Mouse (Mus musculus): ENCODE results near the gene Bivm. TPM values are rescaled to one million over a fixed set of nuclear protein-coding genes. Genes with fewer than 3 reads are reported as not detected.

Gene Bivm
- total and polyA plus RNA-seq, 3 experiments = 11.8 to 27.2 TPM; not detected in 1

DNA sequence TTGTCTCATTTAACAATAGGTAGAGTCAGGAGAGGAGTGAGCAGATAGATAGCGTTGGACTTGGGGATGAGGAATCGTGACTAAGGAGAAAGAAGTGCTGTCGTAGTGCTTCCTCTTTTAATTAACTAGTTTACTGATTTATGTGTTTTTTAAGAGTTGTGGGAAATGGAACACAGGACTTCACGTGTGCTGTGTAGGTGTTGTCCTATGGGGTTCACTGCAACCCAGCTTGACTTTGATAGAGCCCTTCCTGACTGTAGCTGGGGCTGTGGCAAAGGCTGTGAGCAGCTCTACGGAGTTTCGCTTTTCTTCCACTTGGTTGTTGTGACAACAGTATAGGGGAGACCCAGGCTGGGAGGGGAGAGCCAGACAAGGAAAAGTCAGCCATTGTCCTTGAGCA is 39.6 kb downstream of the Bivm start:
- Histone ChIP-seq H3K27ac (ENCODE audit: control insufficient read depth, low read depth, low read length) (no peak overlapping the region), H3K36me3 (ENCODE audit: control insufficient read depth in 1 of 2, insufficient read depth in 2 of 2, low read length in 2 of 2) (peaks cover 0 to 3% of the 10 kb centered on the region in 2 experiments; a peak in 2 of 4 replicates), H3K9ac (ENCODE audit: control insufficient read depth, low read depth, low read length, poor library complexity, severe bottlenecking) (no peak overlapping the region), H3K27me3 (ENCODE audit: control insufficient read depth in 1 of 2, insufficient read depth in 2 of 2, low read length in 2 of 2) (no peaks in the 10 kb centered on the region), H3K9me3 (replicated peaks; ENCODE audit: insufficient read depth, low read length) (no peaks in the 10 kb centered on the region), H3K79me2 (ENCODE audit: control insufficient read depth, insufficient read depth, low read length, poor library complexity) (no peaks in the 10 kb centered on the region), H3K4me3 (ENCODE audit: control insufficient read depth in 1 of 2, insufficient read depth in 1 of 2, low read depth in 2 of 2, low read length in 2 of 2) (no peak overlapping the region), H3K4me1 (ENCODE audit: control insufficient read depth in 1 of 2, insufficient read depth in 2 of 2, low read length in 2 of 2) (no peaks in the 10 kb centered on the region)
- DNase-seq (ENCODE audit: low read depth, low spot score) = no peak
- TF ChIP-seq MAFK (IDR thresholded peaks at IDR 0.05; ENCODE audit: borderline replicate concordance, low read depth, low read length) (no peak), TBP (IDR thresholded peaks at IDR 0.05; ENCODE audit: low read depth, low read length) (no peak), NELFE (IDR thresholded peaks at IDR 0.05; ENCODE audit: low read depth, low read length) (no peak), MEF2A (IDR thresholded peaks at IDR 0.05; ENCODE audit: extremely low read depth, insufficient replicate concordance, low read depth, low read length, poor library complexity, severe bottlenecking) (no peak), E2F4 (IDR thresholded peaks at IDR 0.05; ENCODE audit: borderline replicate concordance, low read depth, low read length) (no peak), POLR2AphosphoS2 (IDR thresholded peaks at IDR 0.05; ENCODE audit: low read length) (no peak), ZMIZ1 (IDR thresholded peaks at IDR 0.05; ENCODE audit: low read depth, low read length) (no peak), KAT2A (conservative IDR thresholded peaks at IDR 0.05; ENCODE audit: low read depth, low read length) (no peak), ZC3H11A (IDR thresholded peaks at IDR 0.05; ENCODE audit: low read depth, low read length) (no peak), CHD2 (IDR thresholded peaks at IDR 0.05; ENCODE audit: low read length) (no peak), HCFC1 (IDR thresholded peaks at IDR 0.05; ENCODE audit: low read depth, low read length) (no peak), GABPA (IDR thresholded peaks at IDR 0.05; ENCODE audit: low read depth, low read length) (no peak), NRF1 (IDR thresholded peaks at IDR 0.05; ENCODE audit: insufficient read depth, low read depth, low read length, poor library complexity, severe bottlenecking) (no peak), SMC3 (IDR thresholded peaks at IDR 0.05; ENCODE audit: low read depth, low read length) (no peak), SIN3A (IDR thresholded peaks at IDR 0.05; ENCODE audit: low read length) (no peak), MAZ (IDR thresholded peaks at IDR 0.05; ENCODE audit: low read depth, low read length) (no peak)

GRCm38 (mm10) chr1:44161818-44162217 is 43.1 kb downstream of the Bivm start:
- H3K9me3 ChIP-seq (replicated peaks; ENCODE audit: insufficient read depth, low read length) = no peaks in the 10 kb centered on the region
- H3K4me1 ChIP-seq (ENCODE audit: control insufficient read depth in 1 of 2, insufficient read depth in 2 of 2, low read length in 2 of 2) = no peaks in the 10 kb centered on the region
- DNase-seq (ENCODE audit: low read depth, low spot score) = no peak
- no peak overlapping the region for H3K27ac ChIP-seq (ENCODE audit: control insufficient read depth, low read depth, low read length)
- no peaks in the 10 kb centered on the region for H3K27me3 ChIP-seq (ENCODE audit: control insufficient read depth in 1 of 2, insufficient read depth in 2 of 2, low read length in 2 of 2)
- H3K4me3 ChIP-seq (ENCODE audit: control insufficient read depth in 1 of 2, insufficient read depth in 1 of 2, low read depth in 2 of 2, low read length in 2 of 2) = no peak overlapping the region
- H3K9ac ChIP-seq (ENCODE audit: control insufficient read depth, low read depth, low read length, poor library complexity, severe bottlenecking) = no peak overlapping the region
- H3K79me2 ChIP-seq (ENCODE audit: control insufficient read depth, insufficient read depth, low read length, poor library complexity) = no peaks in the 10 kb centered on the region
- peaks cover 0 to 5% of the 10 kb centered on the region in 2 experiments; a peak in 2 of 4 replicates for H3K36me3 ChIP-seq (ENCODE audit: control insufficient read depth in 1 of 2, insufficient read depth in 2 of 2, low read length in 2 of 2)
- no peak for TF ChIP-seq NRF1 (IDR thresholded peaks at IDR 0.05; ENCODE audit: insufficient read depth, low read depth, low read length, poor library complexity, severe bottlenecking)
- no peak for TF ChIP-seq MAX (IDR thresholded peaks at IDR 0.05; ENCODE audit: low read length)
- no peak for TF ChIP-seq TCF12 (IDR thresholded peaks at IDR 0.05; ENCODE audit: low read depth, low read length)
- no peak for TF ChIP-seq HCFC1 (IDR thresholded peaks at IDR 0.05; ENCODE audit: low read depth, low read length)
- TF ChIP-seq RAD21 (IDR thresholded peaks at IDR 0.05; ENCODE audit: low read depth, low read length) = no peak
- no peak for TF ChIP-seq MAFK (IDR thresholded peaks at IDR 0.05; ENCODE audit: borderline replicate concordance, low read depth, low read length)
- no peak for TF ChIP-seq SMC3 (IDR thresholded peaks at IDR 0.05; ENCODE audit: low read depth, low read length)
- TF ChIP-seq ZKSCAN1 (IDR thresholded peaks at IDR 0.05; ENCODE audit: low read depth, low read length) = no peak
- TF ChIP-seq SIN3A (IDR thresholded peaks at IDR 0.05; ENCODE audit: low read length) = no peak
- no peak for TF ChIP-seq UBTF (IDR thresholded peaks at IDR 0.05; ENCODE audit: borderline replicate concordance, insufficient read depth, low read depth, low read length)
- no peak for TF ChIP-seq MYC (IDR thresholded peaks at IDR 0.05; ENCODE audit: low read depth, low read length)
- no peak for TF ChIP-seq MAZ (IDR thresholded peaks at IDR 0.05; ENCODE audit: low read depth, low read length)
